25 mouse cellular contexts compared by ENCODE assay signal in genomic region chr5:125364851-125365429, GRCm38 (mm10). TPM values are rescaled to one million over a fixed set of nuclear protein-coding genes. Genes with fewer than 3 reads are reported as not detected.
DNase-seq lines count a peak whose midpoint lies in the region; ATAC-seq and TF ChIP-seq lines count a peak whose summit lies in the region.
"Had no signal": no experiment of that assay in that cellular context is flagged by ENCODE, and none has a peak within 500 bp of the region (broad histone marks: within the 10 kb centered on the region; RNA-seq: fewer than 3 reads in every experiment).

No protein-coding gene starts in this region.

- TF ChIP-seq EP300 in stomach, postnatal 0 days (optimal IDR thresholded peaks at IDR 0.05): no peak

- no peaks in the 10 kb centered on the region for H3K27me3 ChIP-seq in intestine, embryonic 15.5 days (replicated peaks)
- no peaks in the 10 kb centered on the region for H3K27me3 ChIP-seq in intestine, postnatal 0 days (replicated peaks; ENCODE audit: control insufficient read depth, insufficient read depth, low read length)
- H3K27me3 ChIP-seq in stomach, postnatal 0 days (ENCODE audit: control insufficient read depth, insufficient read depth, low read length): no peaks in the 10 kb centered on the region
- no peaks in the 10 kb centered on the region for H3K27me3 ChIP-seq in kidney, embryonic 14.5 days (ENCODE audit: control insufficient read depth, insufficient read depth, low read length)
- H3K27me3 ChIP-seq: CH12.LX; embryonic facial prominence, embryonic 12.5 days; forebrain, embryonic 13.5 days; forebrain, embryonic 15.5 days; Patski had no signal

- H3K4me1 ChIP-seq in intestine, embryonic 15.5 days (replicated peaks): no peaks in the 10 kb centered on the region
- no peaks in the 10 kb centered on the region for H3K4me1 ChIP-seq in intestine, postnatal 0 days (replicated peaks; ENCODE audit: control insufficient read depth, insufficient read depth, low read length)
- H3K4me1 ChIP-seq in stomach, postnatal 0 days (replicated peaks; ENCODE audit: control insufficient read depth, insufficient read depth): no peaks in the 10 kb centered on the region
- H3K4me1 ChIP-seq in kidney, embryonic 14.5 days (ENCODE audit: control insufficient read depth, insufficient read depth, low read length): no peaks in the 10 kb centered on the region
- H3K4me1 ChIP-seq: embryonic facial prominence, embryonic 12.5 days had no signal

- H3K9ac ChIP-seq in intestine, embryonic 15.5 days: no peak overlapping the region
- H3K9ac ChIP-seq in intestine, postnatal 0 days (ENCODE audit: low read depth, low read length): no peak overlapping the region
- no peak overlapping the region for H3K9ac ChIP-seq in stomach, postnatal 0 days (ENCODE audit: low read length)
- H3K9ac ChIP-seq in kidney, embryonic 14.5 days (ENCODE audit: low read depth, low read length): no peak overlapping the region
- H3K9ac ChIP-seq: embryonic facial prominence, embryonic 12.5 days; forebrain, embryonic 13.5 days; forebrain, embryonic 15.5 days had no signal

- 62% methylated on average over 4 of the region's 4 CpGs for WGBS in intestine, embryonic 15.5 days
- WGBS in intestine, postnatal 0 days: 46% methylated on average over 4 of the region's 4 CpGs
- WGBS in stomach, postnatal 0 days: 61% methylated on average over 4 of the region's 4 CpGs
- 81% methylated on average over 4 of the region's 4 CpGs for WGBS in kidney, embryonic 14.5 days

- H3K9me3 ChIP-seq in intestine, embryonic 15.5 days: no peaks in the 10 kb centered on the region
- H3K9me3 ChIP-seq in intestine, postnatal 0 days (ENCODE audit: control insufficient read depth): no peaks in the 10 kb centered on the region
- H3K9me3 ChIP-seq in stomach, postnatal 0 days (ENCODE audit: control insufficient read depth, low read length): no peaks in the 10 kb centered on the region
- no peaks in the 10 kb centered on the region for H3K9me3 ChIP-seq in kidney, embryonic 14.5 days (ENCODE audit: control insufficient read depth, low read length)
- H3K9me3 ChIP-seq: embryonic facial prominence, embryonic 10.5 days; embryonic facial prominence, embryonic 12.5 days; forebrain, embryonic 13.5 days; forebrain, embryonic 15.5 days; G1E had no signal

- intact Hi-C loops in left cerebral cortex, adult 2 months (cut with DNase I): loop anchor here (5.0 to 10.0 kb wide), 2 partner anchors 190 to 458 kb away; partner anchors contain the start of gene Ncor2

- H3K4me3 ChIP-seq in intestine, embryonic 15.5 days (replicated peaks): no peak overlapping the region
- no peak overlapping the region for H3K4me3 ChIP-seq in intestine, postnatal 0 days (ENCODE audit: low read depth, low read length)
- no peak overlapping the region for H3K4me3 ChIP-seq in stomach, postnatal 0 days (ENCODE audit: low read depth, low read length)
- no peak overlapping the region for H3K4me3 ChIP-seq in kidney, embryonic 14.5 days (ENCODE audit: low read length)
- no peak overlapping the region for H3K4me3 ChIP-seq in left cerebral cortex, adult 2 months
- H3K4me3 ChIP-seq: embryonic facial prominence, embryonic 10.5 days; embryonic facial prominence, embryonic 12.5 days; forebrain, embryonic 13.5 days; forebrain, embryonic 15.5 days had no signal

- ATAC-seq in intestine, embryonic 15.5 days: peak; percentile 86
- peak; percentile 83 for ATAC-seq in intestine, postnatal 0 days
- ATAC-seq in stomach, postnatal 0 days (ENCODE audit: low FRiP score, low TSS enrichment): peak; percentile 74
- ATAC-seq in kidney, embryonic 14.5 days (ENCODE audit: low FRiP score, low TSS enrichment): no peak
- ATAC-seq: CD4-positive, CD25-positive, alpha-beta regulatory T cell, adult 4 months; forebrain, embryonic 13.5 days; forebrain, embryonic 15.5 days; Patski had no signal

- no peak overlapping the region for H3K4me2 ChIP-seq in intestine, embryonic 15.5 days (replicated peaks)
- no peak overlapping the region for H3K4me2 ChIP-seq in intestine, postnatal 0 days (replicated peaks; ENCODE audit: low read depth)
- H3K4me2 ChIP-seq in stomach, postnatal 0 days (replicated peaks; ENCODE audit: low read depth): no peak overlapping the region
- H3K4me2 ChIP-seq in kidney, embryonic 14.5 days (replicated peaks; ENCODE audit: low read depth, low read length): no peak overlapping the region
- H3K4me2 ChIP-seq: embryonic facial prominence, embryonic 12.5 days; forebrain, embryonic 13.5 days; forebrain, embryonic 15.5 days had no signal

- no peak overlapping the region for H3K27ac ChIP-seq in intestine, embryonic 15.5 days
- no peak overlapping the region for H3K27ac ChIP-seq in intestine, postnatal 0 days (ENCODE audit: low read depth, low read length)
- no peak overlapping the region for H3K27ac ChIP-seq in stomach, postnatal 0 days (replicated peaks)
- no peak overlapping the region for H3K27ac ChIP-seq in kidney, embryonic 14.5 days (ENCODE audit: low read depth, low read length)
- no peak overlapping the region for H3K27ac ChIP-seq in left cerebral cortex, adult 2 months
- H3K27ac ChIP-seq: embryonic facial prominence, embryonic 10.5 days; embryonic facial prominence, embryonic 12.5 days; forebrain, embryonic 13.5 days; forebrain, embryonic 15.5 days had no signal

- DNase-seq in ZHBTc4 (ENCODE audit: low read depth, low spot score): peak; percentile 18
- no peak for DNase-seq in stomach, postnatal 0 days (ENCODE audit: low spot score)
- DNase-seq in gastrocnemius, postnatal 4 days (ENCODE audit: low spot score in 2 of 2): no peak
- DNase-seq in urinary bladder, postnatal 14 days (ENCODE audit: low spot score): no peak
- DNase-seq in left cerebral cortex, adult 2 months (ENCODE audit: extremely low spot score in 1 of 2, low spot score in 2 of 2): no peak
- DNase-seq: adrenal gland, adult 2 months; adrenal gland, postnatal 10 days; adrenal gland, postnatal 36 days; B cell, adult 2 months; cerebellum, adult 11-12 months; cerebellum, adult 2 months; cerebellum, adult 9-10 months; cerebellum, postnatal 10 days; cerebellum, postnatal 25 days had no signal

- no peaks in the 10 kb centered on the region for H3K36me3 ChIP-seq in intestine, embryonic 15.5 days
- no peaks in the 10 kb centered on the region for H3K36me3 ChIP-seq in intestine, postnatal 0 days (ENCODE audit: control insufficient read depth, insufficient read depth)
- H3K36me3 ChIP-seq in stomach, postnatal 0 days (ENCODE audit: control insufficient read depth, insufficient read depth, low read length): no peaks in the 10 kb centered on the region
- no peaks in the 10 kb centered on the region for H3K36me3 ChIP-seq in kidney, embryonic 14.5 days (ENCODE audit: control insufficient read depth, insufficient read depth, low read length)
- H3K36me3 ChIP-seq: embryonic facial prominence, embryonic 10.5 days; embryonic facial prominence, embryonic 12.5 days; forebrain, embryonic 15.5 days; G1E had no signal

- no peak for TF ChIP-seq CTCF in intestine, postnatal 0 days (IDR thresholded peaks at IDR 0.05; ENCODE audit: low read depth)
- TF ChIP-seq CTCF in stomach, postnatal 0 days (IDR thresholded peaks at IDR 0.05; ENCODE audit: low read depth): no peak
- no peak for TF ChIP-seq CTCF in left cerebral cortex, adult 2 months (IDR thresholded peaks at IDR 0.05)

RNA-seq across cellular contexts. Expression of gene Scarb1, which starts 24.0 kb away (rescaled TPM):
- 59.3 and 70.0 TPM in 2 replicates for polyA plus RNA-seq in intestine, embryonic 15.5 days (2015; fragmentation: Nextera tagmentation; extraction: Ambion mirVana)
- 26.5 TPM in 2 replicates for polyA plus RNA-seq in intestine, postnatal 0 days (2015; fragmentation: Nextera tagmentation; extraction: Ambion mirVana)
- 30.1 and 31.8 TPM in 2 replicates for polyA plus RNA-seq in stomach, postnatal 0 days (2015; fragmentation: Nextera tagmentation; extraction: Ambion mirVana)
- 10 to 100 TPM; 49.4 to 54.6 TPM for total RNA-seq in gastrocnemius, postnatal 4 days (2021)
- 34.8 and 48.8 TPM in 2 replicates for polyA plus RNA-seq in kidney, embryonic 14.5 days (2014; fragmentation: Nextera tagmentation; extraction: Ambion mirVana)
- 10 to 100 TPM; 24.4 to 29.6 TPM for total RNA-seq in left cerebral cortex, adult 2 months (2021)

RNA-seq across cellular contexts. Expression of gene Gm10382, which starts 24.2 kb away (rescaled TPM):
- polyA plus RNA-seq in intestine, embryonic 15.5 days (2015; fragmentation: Nextera tagmentation; extraction: Ambion mirVana): 0.23 and 0.40 TPM in 2 replicates
- polyA plus RNA-seq in intestine, postnatal 0 days (2015; fragmentation: Nextera tagmentation; extraction: Ambion mirVana): 0.16 and 0.24 TPM in 2 replicates
- polyA plus RNA-seq in stomach, postnatal 0 days (2015; fragmentation: Nextera tagmentation; extraction: Ambion mirVana): 0.51 and 0.56 TPM in 2 replicates
- total RNA-seq in gastrocnemius, postnatal 4 days (2021): not detected
- polyA plus RNA-seq in kidney, embryonic 14.5 days (2014; fragmentation: Nextera tagmentation; extraction: Ambion mirVana): 0.16 and 0.41 TPM in 2 replicates
- under 1 TPM; 0.28 to 0.48 TPM for total RNA-seq in left cerebral cortex, adult 2 months (2021)
- total RNA-seq: G1E had no signal

RNA-seq across cellular contexts. Expression of gene Ubc, which starts 25.1 kb away (rescaled TPM):
- 875 and 888 TPM in 2 replicates for polyA plus RNA-seq in intestine, embryonic 15.5 days (2015; fragmentation: Nextera tagmentation; extraction: Ambion mirVana)
- polyA plus RNA-seq in intestine, postnatal 0 days (2015; fragmentation: Nextera tagmentation; extraction: Ambion mirVana): 345 and 371 TPM in 2 replicates
- polyA plus RNA-seq in stomach, postnatal 0 days (2015; fragmentation: Nextera tagmentation; extraction: Ambion mirVana): 537 and 549 TPM in 2 replicates
- total RNA-seq in gastrocnemius, postnatal 4 days (2021): 100 to 1,000 TPM; 650 to 744 TPM
- 715 and 1,051 TPM in 2 replicates for polyA plus RNA-seq in kidney, embryonic 14.5 days (2014; fragmentation: Nextera tagmentation; extraction: Ambion mirVana)
- total RNA-seq in left cerebral cortex, adult 2 months (2021): 100 to 1,000 TPM; 846 to 851 TPM
